In genomic region chr2:9961708-9962107, GRCm38 (mm10) we compare ENCODE assay signal across 31 mouse cellular contexts.
DNase-seq lines count a peak whose midpoint lies in the region; ATAC-seq lines count a peak whose summit lies in the region.
"Had no signal": no experiment of that assay in that cellular context is flagged by ENCODE, and none has a peak within 500 bp of the region (broad histone marks: within the 10 kb centered on the region; RNA-seq: fewer than 3 reads in every experiment).

No protein-coding gene starts in this region.

- no peaks in the 10 kb centered on the region for H3K9me3 ChIP-seq in heart, embryonic 15.5 days (replicated peaks)
- no peaks in the 10 kb centered on the region for H3K9me3 ChIP-seq in heart, embryonic 11.5 days (replicated peaks; ENCODE audit: control insufficient read depth, low read length)
- no peaks in the 10 kb centered on the region for H3K9me3 ChIP-seq in neural tube, embryonic 12.5 days
- H3K9me3 ChIP-seq in limb, embryonic 10.5 days (replicated peaks): no peaks in the 10 kb centered on the region
- H3K9me3 ChIP-seq in neural tube, embryonic 14.5 days (ENCODE audit: control insufficient read depth, low read length): no peaks in the 10 kb centered on the region
- H3K9me3 ChIP-seq: embryonic facial prominence, embryonic 15.5 days; G1E; liver, embryonic 15.5 days; lung, embryonic 15.5 days; midbrain, embryonic 10.5 days had no signal

- H3K9ac ChIP-seq in heart, embryonic 15.5 days: no peak overlapping the region
- H3K9ac ChIP-seq in heart, embryonic 11.5 days (ENCODE audit: low read depth, low read length): no peak overlapping the region
- H3K9ac ChIP-seq in neural tube, embryonic 12.5 days: no peak overlapping the region
- no peak overlapping the region for H3K9ac ChIP-seq in neural tube, embryonic 14.5 days (replicated peaks; ENCODE audit: low read depth, low read length)
- H3K9ac ChIP-seq: embryonic facial prominence, embryonic 15.5 days; liver, embryonic 15.5 days; lung, embryonic 15.5 days had no signal

- no peaks in the 10 kb centered on the region for H3K36me3 ChIP-seq in heart, embryonic 15.5 days
- no peaks in the 10 kb centered on the region for H3K36me3 ChIP-seq in heart, embryonic 11.5 days (ENCODE audit: control insufficient read depth, insufficient read depth, low read length)
- H3K36me3 ChIP-seq in neural tube, embryonic 12.5 days: no peaks in the 10 kb centered on the region
- H3K36me3 ChIP-seq in limb, embryonic 10.5 days: no peaks in the 10 kb centered on the region
- H3K36me3 ChIP-seq in neural tube, embryonic 14.5 days (ENCODE audit: control insufficient read depth, insufficient read depth, low read length): no peaks in the 10 kb centered on the region
- H3K36me3 ChIP-seq: embryonic facial prominence, embryonic 15.5 days; liver, embryonic 15.5 days; lung, embryonic 15.5 days; midbrain, embryonic 10.5 days had no signal

- no peak overlapping the region for H3K4me2 ChIP-seq in heart, embryonic 15.5 days
- H3K4me2 ChIP-seq in heart, embryonic 11.5 days: no peak overlapping the region
- H3K4me2 ChIP-seq in neural tube, embryonic 12.5 days (replicated peaks): no peak overlapping the region
- no peak overlapping the region for H3K4me2 ChIP-seq in neural tube, embryonic 14.5 days (ENCODE audit: low read depth, low read length)
- H3K4me2 ChIP-seq: embryonic facial prominence, embryonic 15.5 days; liver, embryonic 15.5 days; lung, embryonic 15.5 days had no signal

- WGBS in heart, embryonic 15.5 days: 47% methylated on average over 3 of the region's 3 CpGs
- WGBS in heart, embryonic 11.5 days (ENCODE audit: insufficient replicate concordance): 45% methylated on average over 3 of the region's 3 CpGs
- 53% methylated on average over 3 of the region's 3 CpGs for WGBS in neural tube, embryonic 12.5 days
- WGBS in limb, embryonic 10.5 days: 44% methylated on average over 3 of the region's 3 CpGs
- 41% methylated on average over 3 of the region's 3 CpGs for WGBS in neural tube, embryonic 14.5 days

- H3K4me1 ChIP-seq in heart, embryonic 15.5 days (replicated peaks): peaks cover 14% of the 10 kb centered on the region
- peaks cover 8% of the 10 kb centered on the region; the same call in 1 of the 2 replicates for H3K4me1 ChIP-seq in heart, embryonic 11.5 days (ENCODE audit: control insufficient read depth, insufficient read depth, low read length)
- peaks cover 21% of the 10 kb centered on the region for H3K4me1 ChIP-seq in neural tube, embryonic 12.5 days
- peaks cover 30% of the 10 kb centered on the region for H3K4me1 ChIP-seq in limb, embryonic 10.5 days
- 0 out of 2 replicates have a peak, but pooled peaks cover 6% of the 10 kb centered on the region for H3K4me1 ChIP-seq in neural tube, embryonic 14.5 days (ENCODE audit: control insufficient read depth, insufficient read depth, low read length)
- H3K4me1 ChIP-seq: embryonic facial prominence, embryonic 15.5 days; lung, embryonic 15.5 days had no signal

- no peaks in the 10 kb centered on the region for H3K27me3 ChIP-seq in heart, embryonic 15.5 days
- no peaks in the 10 kb centered on the region for H3K27me3 ChIP-seq in heart, embryonic 11.5 days (ENCODE audit: control insufficient read depth, insufficient read depth, low read length)
- H3K27me3 ChIP-seq in neural tube, embryonic 12.5 days (replicated peaks): no peaks in the 10 kb centered on the region
- no peaks in the 10 kb centered on the region for H3K27me3 ChIP-seq in limb, embryonic 10.5 days (ENCODE audit: low read depth, poor library complexity, severe bottlenecking)
- no peaks in the 10 kb centered on the region for H3K27me3 ChIP-seq in neural tube, embryonic 14.5 days (ENCODE audit: control insufficient read depth, insufficient read depth, low read length)
- H3K27me3 ChIP-seq: CH12.LX; embryonic facial prominence, embryonic 15.5 days; liver, embryonic 15.5 days; lung, embryonic 15.5 days; Patski had no signal

- ATAC-seq in heart, embryonic 15.5 days (replicated peaks; ENCODE audit: insufficient number of reproducible peaks, insufficient read depth, low FRiP score, low read depth): no peak
- ATAC-seq in heart, embryonic 11.5 days (replicated peaks; ENCODE audit: insufficient number of reproducible peaks, low FRiP score, low TSS enrichment): no peak
- ATAC-seq in neural tube, embryonic 12.5 days (ENCODE audit: low FRiP score, low read depth): peak; percentile 33; the same call in 1 of the 2 replicates
- peak; percentile 35; the same call in 1 of the 2 replicates for ATAC-seq in neural tube, embryonic 14.5 days (ENCODE audit: low read depth)
- ATAC-seq: forebrain, embryonic 14.5 days; inflammation-experienced regulatory T-cells, adult 6 months; midbrain, embryonic 16.5 days; Patski had no signal

- no peak overlapping the region for H3K4me3 ChIP-seq in heart, embryonic 15.5 days
- no peak overlapping the region for H3K4me3 ChIP-seq in heart, embryonic 11.5 days (ENCODE audit: low read depth, low read length)
- H3K4me3 ChIP-seq in neural tube, embryonic 12.5 days: no peak overlapping the region
- no peak overlapping the region for H3K4me3 ChIP-seq in limb, embryonic 10.5 days
- no peak overlapping the region for H3K4me3 ChIP-seq in neural tube, embryonic 14.5 days (ENCODE audit: low read depth, low read length)
- H3K4me3 ChIP-seq: embryonic facial prominence, embryonic 15.5 days; gastrocnemius, adult 2 months; liver, embryonic 15.5 days; lung, embryonic 15.5 days; midbrain, embryonic 10.5 days; myocyte had no signal

- 0 out of 2 replicates have a peak overlapping the region, but pooled peaks have one; percentile 27 for H3K27ac ChIP-seq in heart, embryonic 15.5 days
- H3K27ac ChIP-seq in heart, embryonic 11.5 days (ENCODE audit: low read depth, low read length): no peak overlapping the region
- no peak overlapping the region for H3K27ac ChIP-seq in neural tube, embryonic 12.5 days
- 0 out of 2 replicates have a peak overlapping the region, but pooled peaks have one; percentile 34 for H3K27ac ChIP-seq in limb, embryonic 10.5 days
- 0 out of 2 replicates have a peak overlapping the region, but pooled peaks have one; percentile 18 for H3K27ac ChIP-seq in neural tube, embryonic 14.5 days (ENCODE audit: low read depth, low read length)
- H3K27ac ChIP-seq: embryonic facial prominence, embryonic 15.5 days; gastrocnemius, adult 2 months; liver, embryonic 15.5 days; lung, embryonic 15.5 days; midbrain, embryonic 10.5 days had no signal

- DNase-seq in neural tube, embryonic 10.5 days (ENCODE audit: extremely low spot score, low spot score): no peak
- no peak for DNase-seq in limb, embryonic 10.5 days (ENCODE audit: low spot score)
- no peak for DNase-seq in right cerebral cortex, adult 2 months (ENCODE audit: low spot score in 2 of 2)
- DNase-seq: adrenal gland, postnatal 10 days; B cell, adult 2 months; cerebellum, adult 8-10 months; cerebellum, postnatal 36 days; gastrocnemius, adult 2 months; heart, postnatal 14 days; kidney, adult 18-20 months; layer of hippocampus, adult 9-11 months; liver; lung, postnatal 36 days; right cerebral cortex, postnatal 25 days; spleen, adult 18-20 months; thymus, postnatal 36 days had no signal

Comparison
In these comparisons a context has a peak if more than half of its experiments do, and no peak if none do; other contexts are left out.
1. H3K27ac ChIP-seq: peak in heart, embryonic 15.5 days (single experiment), limb, embryonic 10.5 days (single experiment) and neural tube, embryonic 14.5 days (single experiment); none in heart, embryonic 11.5 days (single experiment) and neural tube, embryonic 12.5 days (single experiment).
2. ATAC-seq: peak in neural tube, embryonic 12.5 days (single experiment) and neural tube, embryonic 14.5 days (single experiment); none in heart, embryonic 15.5 days (single experiment) and heart, embryonic 11.5 days (single experiment).